Mouse (Mus musculus) c-Kit-negative CD71-positive TER-119-positive erythroid progenitor cells, embryonic 14.5 days (primary cell): ENCODE results near the gene Fgfr2.
"Not testable (repeated sequence)": the region's sequence is repeated elsewhere in the genome, so short reads cannot be mapped to it uniquely, and the experiment has no call there.

ENCODE experiments used
- DNase-seq: peaks from one replicate; pipeline ENCODE4 v3.0.0-alpha.2; 2013; ENCODE audit warnings: low read depth, low spot score

Gene Fgfr2

GRCm38 (mm10) chr7:130167261-130167660 lies 2955.9 kb downstream of the Fgfr2 start:
- DNase-seq = no peak

DNA sequence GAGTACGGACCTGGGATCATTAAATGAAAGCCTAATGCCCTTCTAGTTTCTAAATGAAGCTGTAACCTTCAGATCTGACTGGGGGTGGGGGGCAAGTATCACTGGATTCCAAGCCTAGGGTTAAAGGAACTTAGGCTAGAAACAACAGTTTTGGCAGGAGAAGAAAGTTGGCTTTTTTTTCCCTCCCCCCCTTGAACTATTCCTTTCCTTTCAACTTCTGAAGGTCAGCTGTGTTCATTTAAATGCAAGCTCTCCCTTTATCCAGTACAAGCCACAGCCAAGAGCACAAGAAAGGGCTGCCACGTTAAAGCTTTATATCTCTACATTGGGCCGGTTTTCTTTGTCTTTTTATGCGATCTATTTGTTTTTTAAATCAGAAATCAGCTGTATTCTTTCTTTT lies 2957.0 kb downstream of the Fgfr2 start:
- no peak for DNase-seq

- DNase-seq = no peak
Observed at GRCm38 (mm10) chr7:130165408-130165807, 2957.7 kb downstream of the Fgfr2 start.

DNA sequence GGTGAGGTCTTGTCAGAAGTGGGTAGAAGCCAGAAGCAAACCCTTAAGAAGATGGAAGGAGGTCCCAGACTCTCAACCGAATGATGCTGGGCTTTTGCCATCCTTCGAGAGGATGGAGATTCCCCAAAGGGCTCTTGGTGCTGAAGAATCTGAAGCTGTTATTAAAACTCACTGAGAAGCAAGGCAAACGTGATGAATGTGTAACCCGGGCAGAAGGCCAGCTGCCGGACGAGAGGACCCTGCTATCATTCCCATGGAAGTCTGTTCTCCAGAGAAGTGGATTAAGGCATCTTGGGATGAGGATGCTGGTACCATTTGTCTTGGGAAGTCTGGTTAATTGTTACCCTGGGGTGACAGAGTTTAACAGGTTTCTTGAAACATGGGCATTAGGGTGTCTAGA lies 2960.4 kb downstream of the Fgfr2 start:
- DNase-seq = no peak

DNA sequence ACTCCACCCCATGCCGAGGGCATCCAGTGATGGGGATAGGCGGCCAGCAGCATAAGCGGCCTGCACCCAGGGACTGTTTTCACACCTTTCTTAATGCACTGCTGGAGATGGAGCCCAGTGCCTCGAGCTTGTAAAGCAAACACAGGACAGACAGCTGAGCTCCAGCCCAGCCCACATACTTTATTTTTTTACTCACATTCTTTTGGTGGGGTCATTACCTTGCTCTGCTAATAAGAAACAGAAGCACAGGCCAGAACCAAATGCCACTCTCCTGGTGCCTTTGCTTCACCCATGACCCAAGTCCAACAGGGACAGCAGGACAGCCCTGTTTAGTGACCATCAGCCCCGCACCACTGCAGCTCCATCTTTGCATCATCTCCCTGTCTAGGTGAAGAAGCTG lies 2961.6 kb downstream of the Fgfr2 start:
- DNase-seq = no peak

DNA sequence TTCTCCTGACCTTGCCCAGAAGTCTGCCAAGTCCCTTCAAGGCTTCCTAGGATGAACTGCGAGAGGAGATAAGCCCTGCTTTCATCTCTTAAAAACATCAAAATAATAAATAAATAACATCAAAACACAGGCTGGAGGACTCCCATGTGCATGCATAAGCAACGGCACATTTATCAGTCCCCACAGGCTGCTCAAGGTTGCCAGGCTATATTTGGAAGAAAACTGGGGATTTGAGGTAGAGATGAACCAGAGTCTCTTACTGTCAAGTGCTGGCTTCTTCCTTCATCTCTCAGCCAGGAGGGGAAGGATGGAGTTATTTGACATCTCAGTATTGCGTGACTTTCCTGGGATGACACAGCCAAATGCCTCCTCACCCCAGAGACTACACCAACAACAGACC lies 2964.3 kb downstream of the Fgfr2 start:
- no peak for DNase-seq

DNA sequence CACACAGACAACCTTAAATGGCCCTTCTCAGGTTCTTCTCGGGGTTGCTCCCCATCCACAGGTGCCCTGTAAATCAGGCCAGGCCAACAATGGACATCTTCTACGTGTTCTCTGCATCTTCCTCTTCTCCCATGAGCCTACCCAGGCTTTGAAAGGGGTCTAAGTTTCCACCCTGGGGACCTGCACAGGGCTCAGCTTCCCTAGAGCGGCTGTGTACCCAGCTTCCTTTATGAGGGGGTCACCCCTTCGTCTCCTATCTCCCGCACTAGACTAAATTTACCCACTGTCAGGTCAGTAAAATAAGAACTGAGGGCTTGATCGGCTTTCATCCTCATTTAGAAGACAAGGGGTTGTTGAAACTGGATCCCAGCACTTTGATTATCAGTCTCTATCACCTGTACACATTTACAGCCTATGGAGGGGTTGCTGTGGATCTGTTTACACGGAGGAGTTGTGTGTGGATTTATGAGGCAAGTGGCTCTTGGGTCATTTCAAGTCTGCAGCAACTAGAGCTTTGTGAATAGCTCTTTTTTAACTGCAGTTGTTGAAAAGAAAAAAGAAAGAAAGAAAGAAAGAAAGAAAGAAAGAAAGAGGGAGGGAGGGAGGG lies 2969.7 kb downstream of the Fgfr2 start:
- DNase-seq = no peak

- DNase-seq = no peak
Observed at GRCm38 (mm10) chr7:130148906-130149305, 2974.2 kb downstream of the Fgfr2 start.

- DNase-seq = no peak
Observed at GRCm38 (mm10) chr7:130147230-130147629, 2975.9 kb downstream of the Fgfr2 start.

DNA sequence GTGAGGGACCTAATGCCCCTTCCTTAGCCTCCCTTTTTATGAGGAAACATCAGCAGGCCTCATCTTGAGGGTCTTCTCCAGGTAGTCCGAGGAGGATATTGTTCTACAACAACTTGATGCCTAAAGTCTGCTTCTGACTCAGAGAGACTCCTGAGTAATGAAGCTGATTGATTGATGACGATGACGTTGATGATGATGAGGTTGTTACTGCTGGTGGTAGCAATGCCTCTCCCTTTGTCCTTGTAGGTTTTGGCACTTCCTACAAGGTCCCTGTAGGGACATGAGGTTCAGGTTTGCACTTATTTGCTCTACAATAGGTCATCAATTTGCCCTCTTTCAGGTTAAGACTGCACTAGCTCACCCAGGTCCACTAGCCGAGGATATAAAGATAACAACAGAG lies 2977.9 kb downstream of the Fgfr2 start:
- no peak for DNase-seq

GRCm38 (mm10) chr7:130143371-130143770 lies 2979.8 kb downstream of the Fgfr2 start:
- no peak for DNase-seq

DNA sequence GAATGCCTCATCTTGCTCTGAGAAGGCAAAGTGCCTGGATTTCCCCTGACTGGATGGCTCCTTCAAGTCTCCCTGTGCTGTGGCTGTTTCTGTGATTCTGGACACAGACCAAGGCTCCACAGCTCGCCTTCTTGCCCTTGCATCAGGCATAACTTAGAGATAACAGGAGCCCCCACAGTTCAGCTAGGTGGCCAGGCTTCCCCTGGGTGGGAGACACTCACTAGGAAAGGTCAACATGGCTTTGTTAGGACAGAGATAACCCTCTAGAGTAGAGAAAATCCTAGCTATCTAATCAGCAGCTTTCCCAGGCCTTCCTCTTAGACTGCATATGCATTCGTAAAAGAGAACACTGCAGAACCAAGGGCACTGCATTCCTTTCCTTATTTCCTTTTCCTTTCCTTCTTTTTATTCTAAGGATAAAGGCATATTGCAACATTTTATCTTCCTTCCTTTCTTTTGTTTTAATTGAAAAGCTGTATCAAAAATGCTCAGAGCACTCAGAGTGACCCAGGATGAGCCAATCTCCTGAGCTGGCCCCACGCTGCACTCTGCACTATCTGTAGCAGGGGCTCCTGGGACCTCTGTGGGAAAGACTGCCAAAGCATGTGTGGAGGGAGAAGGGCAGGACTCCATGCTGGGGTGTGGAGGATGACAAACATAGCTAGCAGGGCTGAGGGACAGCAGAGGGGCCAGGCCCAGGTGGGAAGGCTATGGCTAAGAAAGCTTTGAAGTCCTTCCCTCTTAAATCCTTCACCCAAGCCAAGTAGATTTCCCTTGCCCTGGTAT lies 2981.9 kb downstream of the Fgfr2 start:
- DNase-seq = no peak

- no peak for DNase-seq
Observed at GRCm38 (mm10) chr7:130134924-130135365, 2988.2 kb downstream of the Fgfr2 start.

GRCm38 (mm10) chr7:130134428-130134827 lies 2988.7 kb downstream of the Fgfr2 start:
- DNase-seq = not testable (repeated sequence)

DNA sequence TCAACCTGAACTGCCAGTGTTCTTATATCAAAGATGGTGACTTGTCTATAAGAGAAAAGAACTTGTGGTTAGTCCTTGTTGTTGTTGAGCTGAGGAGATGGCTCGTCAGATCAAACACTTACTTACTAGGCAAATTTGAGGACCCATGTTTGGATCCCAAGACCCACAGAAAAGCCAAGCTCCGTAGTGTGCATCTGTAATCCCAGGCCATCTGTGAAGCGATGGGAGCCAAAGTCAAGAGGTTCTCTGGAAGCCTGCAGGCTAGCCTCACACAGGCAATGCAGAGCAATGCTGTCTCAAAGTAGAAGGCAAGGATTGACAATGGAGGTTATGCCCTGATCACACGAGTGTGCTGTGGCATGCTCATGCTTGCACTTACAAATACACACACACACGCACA lies 2992.9 kb downstream of the Fgfr2 start:
- DNase-seq = no peak

- DNase-seq = no peak
Observed at GRCm38 (mm10) chr7:130129359-130129960, 2993.7 kb downstream of the Fgfr2 start.

DNA sequence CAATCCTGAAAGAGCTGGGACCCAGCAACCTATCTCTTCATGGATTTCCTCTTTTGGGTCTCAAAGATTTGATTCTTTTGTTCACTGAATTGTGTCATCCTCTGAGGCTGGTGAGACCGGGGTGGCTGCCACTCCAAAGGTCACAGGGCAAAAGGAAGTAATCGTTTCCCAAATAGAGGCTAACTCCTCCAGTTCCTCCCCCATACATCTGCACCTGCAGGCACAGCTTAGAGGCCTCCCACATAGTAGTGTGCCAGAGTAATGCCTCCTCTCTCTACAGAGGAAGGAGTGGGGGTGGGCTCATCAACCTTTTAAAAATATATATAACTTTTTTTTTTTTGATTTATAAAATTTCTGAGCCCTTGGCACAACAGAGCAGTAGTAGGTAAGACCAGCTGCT lies 3001.6 kb downstream of the Fgfr2 start:
- no peak for DNase-seq

- DNase-seq = no peak
Observed at GRCm38 (mm10) chr7:130119466-130119865, 3003.7 kb downstream of the Fgfr2 start.

GRCm38 (mm10) chr7:130118726-130119125 lies 3004.4 kb downstream of the Fgfr2 start:
- DNase-seq = no peak

DNA sequence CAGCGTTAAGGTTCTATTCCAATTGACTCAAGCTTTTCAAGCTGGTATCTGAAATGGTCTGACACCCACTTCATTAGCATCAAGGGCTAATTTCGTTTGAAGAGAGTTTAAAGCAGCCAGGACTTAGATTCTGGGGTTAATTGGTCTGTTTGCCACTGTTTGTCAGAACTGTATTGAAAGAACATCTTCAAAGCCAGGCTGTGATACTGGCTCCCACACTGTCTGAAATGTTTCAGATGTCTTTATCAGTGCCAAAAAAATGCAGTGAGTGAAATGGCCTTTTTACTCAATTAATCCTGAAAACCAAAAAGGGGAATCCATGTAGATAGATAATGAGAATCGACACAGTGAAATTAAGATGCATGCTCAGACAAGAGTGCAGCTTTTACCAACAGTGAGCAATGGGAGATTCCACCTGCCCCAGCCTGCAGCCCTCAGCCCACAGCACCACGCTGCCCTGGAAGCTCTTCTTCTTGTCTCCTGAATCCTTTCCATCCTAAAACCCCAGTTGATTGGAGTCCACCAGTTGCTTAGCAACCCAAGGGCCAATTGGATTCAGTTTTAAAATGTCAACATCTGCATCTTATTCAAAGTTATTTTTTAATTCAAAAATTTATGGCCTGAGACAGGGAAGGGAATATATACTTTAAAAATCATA lies 3005.6 kb downstream of the Fgfr2 start:
- DNase-seq = no peak

DNA sequence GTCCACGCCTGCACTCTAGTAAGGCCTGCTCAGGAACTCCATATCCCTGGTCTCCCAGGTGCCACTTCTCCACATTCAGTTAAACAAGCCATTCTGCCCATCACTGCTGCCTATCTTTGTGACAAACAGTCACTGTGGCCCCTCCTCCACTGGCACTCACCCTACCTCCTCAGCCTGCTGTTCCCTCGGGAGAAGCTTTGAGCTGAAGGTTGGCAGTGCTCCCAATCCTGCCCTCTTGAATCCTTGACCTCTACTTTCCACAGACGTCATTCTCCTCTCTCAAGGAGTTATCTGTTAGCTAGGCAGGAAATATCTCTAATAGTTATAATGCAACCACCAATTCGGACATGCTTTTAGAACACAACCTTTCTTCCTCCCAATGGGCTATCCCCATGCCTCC lies 3008.7 kb downstream of the Fgfr2 start:
- no peak for DNase-seq
